Mouse (Mus musculus) heart, postnatal 10 days (tissue): ENCODE measurements at regions not wholly inside any gene's neighbourhood (a gene's known extent, or its start where the extent isn't known, plus 50 kb on each side); places are given as distances from the start of the nearest gene placed in this dataset.

Source experiments
- DNase-seq, 2 experiments: peaks; one replicate each; pipeline ENCODE4 v3.0.0; 2021
- intact Hi-C: fragments of 180-260 bp; cut with DNase I; formaldehyde crosslinking; loops from one replicate; pipeline ENCODE4 v1.15.1; 2025

DNA sequence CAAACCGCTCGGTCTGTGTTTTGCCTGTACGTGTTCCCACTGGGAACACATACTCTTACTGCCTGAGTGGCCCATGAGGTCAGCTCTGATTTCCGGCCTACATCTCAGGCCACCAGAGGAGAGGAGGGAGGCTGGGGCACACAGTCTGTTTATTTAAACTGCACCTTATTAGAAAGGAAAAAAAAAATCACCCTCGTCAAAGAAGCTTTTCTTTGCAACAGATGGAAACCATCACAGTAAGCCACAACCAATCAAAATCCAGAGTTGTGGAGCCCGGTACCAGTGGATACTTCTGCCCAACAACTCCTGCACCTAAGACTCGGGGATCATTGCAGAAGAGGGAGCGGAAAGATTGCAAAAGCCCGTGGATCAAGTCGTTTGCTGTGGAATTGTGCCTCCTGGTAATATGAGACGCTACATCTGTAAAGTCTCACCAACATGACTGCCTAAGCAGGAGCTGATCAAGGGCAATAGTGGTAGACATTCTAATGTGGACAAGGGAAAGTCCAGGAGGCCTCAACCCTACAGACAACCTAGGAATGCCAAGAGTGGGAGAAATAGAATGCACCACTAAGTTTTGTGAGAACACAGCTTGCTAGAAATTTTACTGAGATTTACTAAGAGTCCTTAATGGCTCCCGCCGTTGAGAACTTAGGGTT lies 60.5 kb downstream of the Uqcrfs1 start:
- DNase-seq: peak; percentile 23 to 25
- intact Hi-C loops: no loop called here

DNA sequence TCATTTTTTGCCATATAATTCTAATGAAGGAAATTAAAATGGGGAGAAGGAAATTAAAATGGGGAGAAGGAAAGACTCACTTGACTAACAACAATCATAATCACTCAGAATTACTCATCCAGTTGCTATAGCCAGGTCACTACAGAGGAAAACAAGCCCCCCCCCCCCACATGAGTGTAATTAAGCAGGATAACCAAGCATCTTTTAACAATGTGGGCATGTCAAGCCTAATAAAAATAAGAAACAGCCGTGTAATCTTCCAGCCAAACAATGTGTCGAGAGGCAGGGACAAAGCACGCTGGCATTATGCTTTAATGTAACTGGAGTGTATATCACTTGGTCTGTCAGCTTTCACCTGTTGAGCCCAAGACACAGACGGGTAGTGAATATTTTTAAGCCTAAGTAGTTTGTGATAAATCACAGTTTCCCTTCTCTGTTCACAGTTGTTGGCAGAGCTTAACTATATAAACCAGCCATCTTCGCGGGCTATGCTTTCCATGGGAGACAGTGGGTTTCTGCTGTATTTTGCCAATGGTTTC lies 66.0 kb downstream of the Uqcrfs1 start:
- intact Hi-C loops: no loop called here
- DNase-seq: no peak

DNA sequence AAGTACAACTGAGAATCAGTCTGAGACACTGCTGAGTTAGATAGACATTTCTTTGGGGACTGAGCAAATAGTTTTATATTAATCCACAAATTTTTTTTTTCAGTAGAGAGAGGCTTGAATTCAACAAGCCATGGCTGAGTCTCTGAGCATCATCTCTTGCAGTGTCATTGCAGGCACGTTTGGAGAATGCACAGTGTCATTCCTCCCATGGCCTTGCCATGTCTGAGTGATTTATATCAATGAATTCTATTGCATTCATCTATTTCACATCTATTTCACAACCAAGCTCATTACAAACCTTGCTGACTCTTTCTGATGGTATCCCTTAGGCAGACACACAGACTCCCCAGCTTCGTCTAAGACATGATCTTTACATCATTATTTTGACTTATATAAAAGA lies 66.6 kb downstream of the Uqcrfs1 start:
- DNase-seq: no peak
- intact Hi-C loops: no loop called here

DNA sequence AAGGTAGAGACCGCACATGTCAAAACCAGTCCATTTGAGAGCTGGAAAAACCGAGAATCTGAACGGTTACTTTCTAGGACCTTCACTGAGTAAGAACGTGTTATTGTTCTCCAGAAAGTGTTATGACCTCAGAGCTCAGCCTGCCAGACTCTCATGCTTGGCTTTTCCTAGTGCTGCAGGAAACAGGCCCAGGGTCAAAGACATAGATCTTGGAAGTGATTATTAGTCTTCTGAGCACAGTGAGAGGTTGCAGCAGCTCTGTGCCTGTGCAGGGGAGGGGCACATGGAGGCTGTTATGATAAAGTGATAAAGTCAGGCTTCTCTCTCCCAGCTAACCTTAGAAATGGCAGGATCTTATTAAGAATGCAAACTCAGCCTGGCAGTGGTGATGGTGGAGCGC lies 73.9 kb downstream of the Uqcrfs1 start:
- intact Hi-C loops: no loop called here
- no peak for DNase-seq

DNA sequence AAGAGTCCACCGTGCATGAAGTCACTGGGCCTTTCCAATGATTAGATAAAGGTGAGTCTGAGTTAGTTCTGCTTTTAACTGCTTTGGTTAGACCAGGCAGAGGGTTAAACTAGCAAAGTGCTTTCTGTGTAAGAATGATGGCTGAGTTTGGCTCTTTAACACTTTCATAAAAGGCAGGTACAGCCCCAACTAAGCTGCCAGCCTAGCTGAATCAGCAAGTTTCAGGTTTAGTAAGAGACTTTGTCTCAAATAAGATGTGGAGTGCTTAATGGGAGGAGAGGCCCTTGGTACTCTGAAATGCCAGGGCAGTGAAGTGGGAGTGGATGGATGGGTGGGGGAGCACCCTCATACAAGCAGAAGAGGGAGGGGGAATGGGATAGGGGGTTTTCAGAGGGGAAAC lies 78.1 kb downstream of the Uqcrfs1 start:
- intact Hi-C loops: no loop called here
- no peak for DNase-seq

DNA sequence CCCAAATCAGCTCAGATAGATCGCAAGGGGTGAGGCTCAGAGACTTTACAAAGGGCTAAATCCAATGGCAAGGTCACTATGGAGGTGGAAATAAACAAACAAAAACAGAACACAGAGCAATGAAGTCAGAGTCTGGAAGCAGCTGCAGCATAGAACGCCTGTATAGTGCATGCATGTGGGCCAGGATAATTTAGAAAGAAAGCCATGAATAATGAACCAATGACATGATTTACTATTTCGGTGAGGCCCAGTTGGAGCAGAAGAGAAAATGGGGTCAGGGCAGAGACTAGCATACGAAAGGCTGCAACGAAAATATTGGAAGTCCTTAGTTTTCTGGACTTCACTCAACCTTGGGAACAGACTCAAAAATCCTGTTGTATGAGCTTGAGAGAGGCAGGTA lies 79.7 kb downstream of the Uqcrfs1 start:
- DNase-seq: no peak
- intact Hi-C loops: no loop called here

DNA sequence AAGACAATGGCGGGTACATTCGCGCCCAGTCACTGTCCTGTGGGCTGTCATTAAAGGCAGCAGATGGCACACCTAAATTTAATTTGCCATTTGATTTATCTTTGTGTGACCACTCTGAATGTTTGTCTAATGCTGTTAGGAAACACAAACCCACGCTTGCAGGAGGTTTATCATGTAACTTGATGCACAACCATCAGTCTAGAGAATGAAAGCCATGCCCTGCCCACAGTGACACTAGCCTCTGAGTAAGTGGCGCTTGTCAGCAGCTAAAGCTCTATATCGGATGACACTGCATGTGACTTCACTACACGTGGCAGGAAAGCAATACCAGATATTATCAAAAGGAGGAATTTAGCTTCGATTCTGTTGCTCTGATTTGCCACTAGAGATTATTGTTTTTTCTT lies 89.9 kb downstream of the Uqcrfs1 start:
- no peak for DNase-seq
- intact Hi-C loops: no loop called here

DNA sequence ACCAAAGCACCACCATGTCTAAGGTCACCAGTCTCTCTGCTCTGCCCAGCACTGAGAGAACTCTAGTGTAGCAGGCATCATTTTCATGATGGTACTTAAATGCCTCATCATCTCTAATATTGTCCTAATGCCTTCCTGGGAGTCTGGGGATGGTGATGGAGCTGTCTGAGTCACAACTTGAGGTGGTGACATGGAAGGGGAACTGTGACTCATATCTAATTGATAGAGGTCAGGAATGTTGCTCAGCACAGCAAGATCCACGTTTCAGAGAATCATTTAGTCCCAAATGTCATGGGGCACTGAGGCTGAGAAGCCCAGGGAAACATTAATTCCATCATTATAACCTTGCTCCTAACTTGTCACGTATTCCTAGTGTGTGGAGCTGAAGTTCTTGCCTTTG lies 93.0 kb downstream of the Uqcrfs1 start:
- no peak for DNase-seq
- intact Hi-C loops: no loop called here

DNA sequence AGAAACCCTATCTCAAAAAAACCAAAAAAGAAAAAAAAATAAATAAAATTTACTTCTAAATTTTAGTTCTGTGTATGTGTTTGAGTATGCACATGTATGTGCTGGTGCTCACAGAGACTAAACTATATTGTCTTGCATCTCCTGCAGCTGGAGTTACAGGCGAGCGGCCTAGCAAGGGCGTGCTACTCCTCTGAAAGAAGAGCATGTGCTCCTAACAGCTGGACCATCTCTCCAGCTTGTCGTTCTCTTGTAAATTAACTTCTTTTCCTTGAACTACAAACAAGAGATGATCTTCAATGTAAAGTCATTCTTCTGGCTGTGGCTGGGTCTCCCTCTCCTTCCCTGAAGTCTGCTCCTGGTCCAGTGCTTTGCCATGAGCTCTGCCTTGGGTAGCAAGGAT lies 96.3 kb downstream of the Uqcrfs1 start:
- intact Hi-C loops: no loop called here
- no peak for DNase-seq
